Mouse (Mus musculus) intestine, postnatal 0 days (tissue): ENCODE measurements around the gene Psg19. TPM values are rescaled to one million over a fixed set of nuclear protein-coding genes. Genes with fewer than 3 reads are reported as not detected.

ENCODE experiments used
- ATAC-seq: fragments of 200-750 bp; cut with Nextera tagmentation; 2 replicates; pipeline ENCODE4 v1.8.0; 2017; ENCODE audit warnings: mild to moderate bottlenecking, moderate TSS enrichment, moderate library complexity
- H3K27ac ChIP-seq: fragments of 300-500 bp; sonication (generic); 2 replicates; pipeline ENCODE4 v1.5.1; 2014; ENCODE audit warnings: mild to moderate bottlenecking, low read depth, low read length, moderate library complexity
- H3K27me3 ChIP-seq: fragments of 300-500 bp; sonication (generic); replicated peaks from 2 replicates; pipeline ENCODE4 v1.6.1; 2014; ENCODE audit warnings: low read length, mixed read lengths; ENCODE audit not compliant: control insufficient read depth, insufficient read depth
- H3K36me3 ChIP-seq: fragments of 300-500 bp; sonication (generic); 2 replicates; pipeline ENCODE4 v1.6.1; 2014; ENCODE audit warnings: mild to moderate bottlenecking, moderate library complexity; ENCODE audit not compliant: control insufficient read depth, insufficient read depth
- H3K4me1 ChIP-seq: fragments of 300-500 bp; sonication (generic); replicated peaks from 2 replicates; pipeline ENCODE4 v1.6.1; 2014; ENCODE audit warnings: antibody characterized with exemption, low read length, mixed read lengths; ENCODE audit not compliant: control insufficient read depth, insufficient read depth
- H3K4me2 ChIP-seq: fragments of 300-500 bp; sonication (generic); replicated peaks from 2 replicates; pipeline ENCODE4 v1.6.1; 2014; ENCODE audit warnings: low read depth, mild to moderate bottlenecking, moderate library complexity
- H3K4me3 ChIP-seq: fragments of 300-500 bp; sonication (generic); 2 replicates; pipeline ENCODE4 v1.5.1; 2014; ENCODE audit warnings: low read depth, low read length
- H3K9ac ChIP-seq: fragments of 300-500 bp; sonication (generic); 2 replicates; pipeline ENCODE4 v1.6.1; 2014; ENCODE audit warnings: mild to moderate bottlenecking, low read depth, low read length
- H3K9me3 ChIP-seq: fragments of 300-500 bp; sonication (generic); 2 replicates; pipeline ENCODE4 v1.6.1; 2016; ENCODE audit warnings: mixed run types; ENCODE audit not compliant: control insufficient read depth
- CTCF ChIP-seq: sonication (generic); IDR thresholded peaks from 2 replicates; pipeline ENCODE4 v1.5.1; 2016; ENCODE audit warnings: low read depth, mild to moderate bottlenecking, control low read depth, antibody characterized with exemption, moderate library complexity
- WGBS: fragments of 180-500 bp; shearing (Covaris S2); extraction: QIAGEN DNeasy Blood & Tissue Kit; methylation state at CpG from one replicate; pipeline ENCODE4 v1.1.7; 2014; 5-methylcytosine and 5-hydroxymethylcytosine counted together
- polyA plus RNA-seq: library from polyadenylated mRNA; unstranded; fragments of >200 nt; fragmentation: Nextera tagmentation; extraction: Ambion mirVana; gene quantifications from 2 replicates; pipeline ENCODE4 v1.2.1, GENCODE M21; 2015

Psg19 gene
- polyA plus RNA-seq, 1 experiment from 2014 or later: not detected

DNA sequence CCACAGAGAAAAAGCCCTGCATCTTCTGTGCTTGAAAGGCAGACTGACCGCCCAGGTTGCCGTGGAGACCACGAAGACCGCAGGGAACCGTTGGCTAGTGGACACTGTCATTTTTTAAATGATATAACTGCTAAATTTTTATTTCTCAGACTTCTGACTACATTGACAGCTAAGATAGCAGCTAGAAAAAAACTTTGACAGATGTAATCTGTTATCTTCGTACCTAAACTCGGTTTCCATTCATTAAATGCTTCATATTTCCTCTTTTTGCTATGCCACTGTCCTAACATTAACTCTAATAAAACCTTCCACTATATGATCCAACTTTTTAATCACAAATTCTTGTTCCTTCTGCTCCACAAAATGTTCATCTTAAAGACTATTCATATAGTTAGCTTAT lies 31.2 kb upstream of the Psg19 start:
- Histone ChIP-seq H3K36me3 (no peaks in the 10 kb centered on the region), H3K9ac (no peak overlapping the region), H3K9me3 (0 out of 2 replicates have a peak, but pooled peaks cover 3% of the 10 kb centered on the region), H3K4me3 (no peak overlapping the region), H3K27me3 (no peaks in the 10 kb centered on the region), H3K4me2 (no peak overlapping the region), H3K27ac (no peak overlapping the region), H3K4me1 (no peaks in the 10 kb centered on the region)
- WGBS: 89% methylated on average over 7 of the region's 7 CpGs
- TF ChIP-seq CTCF: no peak
- ATAC-seq: no peak

DNA sequence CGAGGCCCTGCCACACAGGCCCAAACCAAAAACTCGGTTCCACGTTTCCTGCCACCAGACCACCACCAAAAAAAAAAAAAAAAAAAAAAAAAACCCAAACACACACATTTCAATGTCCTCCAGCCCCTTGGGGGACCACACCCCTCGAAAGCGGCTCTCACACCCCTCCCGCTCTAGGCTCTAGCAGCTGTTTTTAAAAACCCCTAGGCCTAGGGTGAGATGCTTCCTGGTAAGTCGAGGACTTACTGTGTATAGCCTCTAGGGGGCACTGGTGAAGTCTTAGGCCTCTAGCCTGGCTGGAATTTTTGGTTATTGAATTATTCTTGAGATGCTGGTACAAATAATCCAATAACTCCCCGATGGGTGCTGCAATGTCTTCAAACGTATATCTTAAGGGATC lies 30.3 kb upstream of the Psg19 start:
- H3K4me2 ChIP-seq: no peak overlapping the region
- 70% methylated on average over 9 of the region's 9 CpGs for WGBS
- no peaks in the 10 kb centered on the region for H3K36me3 ChIP-seq
- no peak overlapping the region for H3K9ac ChIP-seq
- peak; percentile 68 for TF ChIP-seq CTCF
- no peaks in the 10 kb centered on the region for H3K4me1 ChIP-seq
- H3K27me3 ChIP-seq: no peaks in the 10 kb centered on the region
- H3K9me3 ChIP-seq: 0 out of 2 replicates have a peak, but pooled peaks cover 3% of the 10 kb centered on the region
- H3K4me3 ChIP-seq: no peak overlapping the region
- H3K27ac ChIP-seq: no peak overlapping the region
- ATAC-seq: no peak

DNA sequence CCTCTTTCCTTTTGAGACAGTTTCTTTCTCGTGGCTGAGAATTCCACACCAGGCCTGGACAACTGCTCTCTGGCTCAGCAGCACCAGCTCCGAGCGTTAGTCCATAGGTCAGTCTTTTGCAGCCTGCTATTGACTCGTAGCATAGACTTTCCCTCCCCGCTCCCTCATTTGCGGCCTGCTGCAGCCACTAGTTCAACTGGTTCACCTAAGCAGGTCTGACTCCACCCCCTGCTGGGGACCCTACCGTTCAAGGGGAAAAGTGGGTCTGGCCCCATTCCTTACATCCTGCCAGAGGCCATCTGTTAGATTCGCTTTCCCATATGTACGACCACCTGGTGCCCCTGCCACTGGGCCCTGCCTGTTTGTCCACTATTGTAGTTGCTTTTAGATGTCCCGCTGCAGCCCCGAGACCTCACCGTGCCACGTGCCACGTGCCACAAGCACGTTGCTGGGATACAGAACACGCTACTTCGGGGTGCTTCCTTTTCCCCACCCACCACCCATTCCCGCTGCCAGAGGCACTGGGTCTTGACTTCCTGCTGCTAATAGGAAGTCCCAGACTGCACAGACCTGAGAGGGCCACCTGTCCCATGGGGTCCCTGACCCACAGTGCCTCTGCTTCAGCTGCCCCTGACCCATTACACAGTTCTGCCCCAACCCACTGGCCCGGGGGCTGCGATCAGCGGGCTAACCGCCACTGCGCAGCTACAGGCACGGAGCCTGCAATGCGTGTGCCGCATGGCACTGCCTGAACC lies 29.6 kb upstream of the Psg19 start:
- Histone ChIP-seq H3K9me3 (no peaks in the 10 kb centered on the region), H3K27me3 (no peaks in the 10 kb centered on the region), H3K4me2 (no peak overlapping the region), H3K9ac (no peak overlapping the region), H3K4me3 (no peak overlapping the region), H3K4me1 (no peaks in the 10 kb centered on the region), H3K27ac (no peak overlapping the region), H3K36me3 (no peaks in the 10 kb centered on the region)
- 51% methylated on average over 26 of the region's 26 CpGs for WGBS
- TF ChIP-seq CTCF: no peak
- ATAC-seq: peak; percentile 70; the same call in 1 of the 2 replicates

DNA sequence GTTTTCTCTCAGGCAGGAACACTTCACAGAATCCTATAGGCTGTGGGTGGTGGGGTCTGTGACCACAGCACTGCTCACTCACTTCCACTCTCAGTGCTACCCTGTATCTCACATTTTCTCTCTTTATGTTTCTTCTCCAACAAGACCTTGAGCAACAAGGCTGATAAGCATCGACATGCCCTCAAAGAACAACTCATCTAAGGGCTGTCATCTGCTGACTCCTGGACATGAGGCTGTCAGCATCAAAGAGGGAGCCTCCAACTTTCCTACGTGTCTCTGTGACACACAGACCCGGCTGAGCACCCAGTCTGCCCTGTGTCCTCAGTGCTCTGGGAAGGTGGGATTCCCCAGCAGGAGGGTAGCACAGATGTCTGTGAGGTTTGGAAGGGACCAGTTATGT lies 23.2 kb upstream of the Psg19 start, which contains the start of gene Psg17:
TSS of gene Psg17 (minus strand) at position 101 of the 400 bp plus-strand sequence.
- no peaks in the 10 kb centered on the region for H3K27me3 ChIP-seq
- 64% methylated on average over 3 of the region's 3 CpGs for WGBS
- H3K36me3 ChIP-seq: no peaks in the 10 kb centered on the region
- no peaks in the 10 kb centered on the region for H3K9me3 ChIP-seq
- TF ChIP-seq CTCF: no peak
- no peak for ATAC-seq
- H3K4me3 ChIP-seq: no peak within 1 kb of the TSS
- H3K27ac ChIP-seq: no peak within 1 kb of the TSS
- H3K4me1 ChIP-seq: no peaks in the 10 kb centered on the region
- H3K9ac ChIP-seq: no peak within 1 kb of the TSS
- no peak within 1 kb of the TSS for H3K4me2 ChIP-seq

DNA sequence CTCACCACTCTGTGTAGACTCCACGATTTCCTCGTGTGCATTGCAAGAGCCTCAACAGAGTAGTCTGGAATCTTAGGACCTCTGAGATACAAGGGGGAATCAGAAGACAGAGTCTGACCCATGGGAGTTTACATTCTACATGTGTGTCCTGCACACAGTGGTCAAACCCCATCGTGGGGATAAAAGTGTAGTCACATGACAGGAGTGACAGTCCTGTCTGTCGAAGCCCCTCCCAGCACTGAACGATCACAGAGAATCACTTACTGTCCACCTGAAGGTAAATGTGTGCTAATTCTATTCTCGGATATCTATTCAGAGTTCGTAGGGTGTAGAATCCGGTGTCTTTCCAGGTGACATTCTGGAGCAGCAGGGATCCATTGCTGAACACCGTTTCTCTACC lies 20.0 kb upstream of the Psg19 start:
- Histone ChIP-seq H3K27ac (no peak overlapping the region), H3K36me3 (no peaks in the 10 kb centered on the region), H3K4me1 (no peaks in the 10 kb centered on the region), H3K9me3 (no peaks in the 10 kb centered on the region), H3K4me3 (no peak overlapping the region), H3K9ac (no peak overlapping the region), H3K27me3 (no peaks in the 10 kb centered on the region), H3K4me2 (no peak overlapping the region)
- no peak for TF ChIP-seq CTCF
- WGBS: 79% methylated on average over 9 of the region's 9 CpGs
- no peak for ATAC-seq

DNA sequence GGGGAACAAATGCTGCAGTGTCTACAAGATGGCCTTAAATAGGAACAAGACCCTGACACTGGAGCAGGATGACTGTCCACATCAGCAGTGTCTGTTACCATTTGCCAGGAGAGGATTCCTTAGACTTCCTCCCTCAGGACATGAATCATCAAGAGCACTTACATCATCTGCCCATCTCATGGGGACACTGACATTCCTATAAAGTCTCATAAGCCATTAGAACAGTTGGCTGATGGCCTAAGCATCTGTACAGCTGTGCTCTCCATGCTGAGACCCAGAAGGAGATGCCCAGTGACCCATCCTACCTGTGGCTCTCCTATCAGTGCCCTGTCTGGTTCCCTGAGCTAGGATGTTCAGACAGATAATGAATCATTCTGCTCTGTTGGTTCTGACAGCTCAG lies 5.2 kb upstream of the Psg19 start:
- no peaks in the 10 kb centered on the region for H3K4me1 ChIP-seq
- no peak for ATAC-seq
- H3K9ac ChIP-seq: no peak overlapping the region
- no peak overlapping the region for H3K27ac ChIP-seq
- no peaks in the 10 kb centered on the region for H3K27me3 ChIP-seq
- no peaks in the 10 kb centered on the region for H3K36me3 ChIP-seq
- H3K4me2 ChIP-seq: no peak overlapping the region
- TF ChIP-seq CTCF: no peak
- no peak overlapping the region for H3K4me3 ChIP-seq
- no peaks in the 10 kb centered on the region for H3K9me3 ChIP-seq
